Mouse (Mus musculus) neutrophil, adult 83 days (primary cell): ENCODE measurements around the gene Eef1akmt2. TPM values are rescaled to one million over a fixed set of nuclear protein-coding genes. Genes with fewer than 3 reads are reported as not detected.

ENCODE experiments used
- total RNA-seq, 2 experiments: library from RNA; stranded (reverse); gene quantifications; one replicate each; pipeline ENCODE4 v1.2.4; 2023

Eef1akmt2 gene
- 10 to 100 TPM in 1 of 2 experiments, 1 to 10 TPM in 1; 10.0 to 11.8 TPM for total RNA-seq

DNA sequence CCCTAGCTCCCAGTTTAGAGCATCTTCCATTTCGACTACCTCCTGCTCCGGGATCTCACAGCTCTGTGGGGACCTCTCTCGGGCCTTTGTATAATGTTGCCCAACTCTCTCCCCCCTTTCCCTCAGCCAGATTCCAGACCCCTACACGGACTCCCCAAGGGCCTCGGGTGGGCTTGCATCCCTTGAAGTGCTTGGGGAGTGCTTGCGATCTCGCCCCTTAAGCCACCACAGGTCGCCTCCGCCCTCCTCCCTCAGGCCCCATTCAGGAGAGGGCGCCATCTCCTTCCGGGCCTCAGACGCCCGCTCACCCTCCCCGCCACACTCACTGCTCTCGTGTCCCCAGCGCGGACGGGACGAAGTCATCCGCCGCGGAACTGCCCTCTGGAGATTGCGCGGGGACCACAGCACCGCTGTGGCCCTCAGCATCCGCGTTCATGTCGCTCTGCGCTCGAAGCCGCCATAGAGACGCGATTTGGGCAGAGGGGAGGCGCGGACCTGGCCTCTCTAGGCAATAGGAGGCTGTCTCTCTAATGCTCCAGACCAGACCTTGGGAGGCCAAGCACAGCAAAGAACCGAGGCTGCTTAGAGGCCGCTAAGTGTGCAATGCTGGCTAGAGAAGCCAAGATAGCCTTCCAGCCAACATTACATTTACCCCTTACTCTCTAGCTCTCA is at the start of gene Eef1akmt2:
TSS of gene Eef1akmt2 (minus strand) at position 501 of the 672 bp plus-strand sequence.

DNA sequence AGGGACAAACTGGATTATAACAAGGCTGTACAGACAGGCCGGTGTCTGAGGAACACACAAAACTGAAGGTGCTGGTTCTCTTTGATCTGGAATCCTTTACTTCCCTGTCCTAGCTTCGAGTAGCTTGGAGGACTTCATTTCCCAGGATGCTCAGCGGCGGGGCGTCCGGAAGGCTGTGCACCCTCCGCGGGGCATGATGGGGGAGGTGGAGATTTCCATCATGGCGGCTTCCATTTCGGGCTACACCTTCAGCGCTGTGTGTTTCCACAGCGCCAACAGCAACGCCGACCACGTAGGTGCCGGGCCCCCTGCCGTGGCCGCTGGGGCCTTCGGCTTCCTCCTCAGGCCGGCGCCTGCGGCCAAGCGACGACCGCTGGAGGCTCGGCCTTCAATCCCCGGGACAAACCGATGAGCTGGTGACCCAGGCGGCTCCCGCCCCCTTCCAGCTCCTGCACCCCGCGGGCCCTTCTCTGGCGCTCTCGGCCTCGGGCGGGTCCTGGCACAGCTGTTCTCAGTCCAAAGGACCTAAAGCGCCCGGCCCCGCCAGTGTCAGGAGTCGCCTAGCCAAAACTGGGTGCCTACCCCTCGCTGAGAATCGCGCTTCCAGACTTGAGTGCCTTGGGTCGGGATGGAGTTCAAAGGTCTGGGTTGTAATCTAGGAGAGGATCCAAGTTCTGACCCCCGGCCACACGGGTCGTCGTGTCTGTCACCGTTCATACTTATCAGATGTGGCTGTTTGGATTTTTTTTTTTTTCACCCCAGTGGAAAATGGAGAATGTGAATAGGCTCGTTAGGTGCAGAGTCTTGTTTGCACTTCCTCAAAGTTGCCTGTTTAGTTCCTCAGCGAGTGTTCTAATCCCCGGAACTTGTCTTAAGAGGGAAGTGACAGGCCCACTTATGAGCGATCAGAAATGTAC is 6.8 kb upstream of the Eef1akmt2 start, which contains the start of gene Abraxas2:
TSS of gene Abraxas2 (plus strand) at position 184 of the 917 bp plus-strand sequence.

GRCm38 (mm10) chr7:132813416-132814088 is 38.9 kb downstream of the Eef1akmt2 start, which contains the start of gene Fam53b:
TSS of gene Fam53b (minus strand) at chr7:132813886.

Other genes with a start within 250 kb of the Eef1akmt2 start
- gene Lhpp, start 242.0 kb downstream of the Eef1akmt2 start, total RNA-seq, result 1 to 10 TPM; 2.0 to 3.3 TPM
- gene Fam53b, start 38.8 kb downstream of the Eef1akmt2 start, total RNA-seq, result 10 to 100 TPM; 62.6 to 64.3 TPM
- 10 to 100 TPM; 33.9 to 40.2 TPM for gene Abraxas2, start 6.6 kb upstream of the Eef1akmt2 start, total RNA-seq
- 10 to 100 TPM; 30.3 to 31.5 TPM for gene Zranb1, start 78.5 kb upstream of the Eef1akmt2 start, total RNA-seq